Mouse (Mus musculus): ENCODE results near the gene Angptl6.
A peak's percentile ranks its signal among the peaks of the same experiment; 100 is the strongest.
"Not testable (repeated sequence)": the region's sequence is repeated elsewhere in the genome, so short reads cannot be mapped to it uniquely, and the experiment has no call there.

Gene Angptl6

DNA sequence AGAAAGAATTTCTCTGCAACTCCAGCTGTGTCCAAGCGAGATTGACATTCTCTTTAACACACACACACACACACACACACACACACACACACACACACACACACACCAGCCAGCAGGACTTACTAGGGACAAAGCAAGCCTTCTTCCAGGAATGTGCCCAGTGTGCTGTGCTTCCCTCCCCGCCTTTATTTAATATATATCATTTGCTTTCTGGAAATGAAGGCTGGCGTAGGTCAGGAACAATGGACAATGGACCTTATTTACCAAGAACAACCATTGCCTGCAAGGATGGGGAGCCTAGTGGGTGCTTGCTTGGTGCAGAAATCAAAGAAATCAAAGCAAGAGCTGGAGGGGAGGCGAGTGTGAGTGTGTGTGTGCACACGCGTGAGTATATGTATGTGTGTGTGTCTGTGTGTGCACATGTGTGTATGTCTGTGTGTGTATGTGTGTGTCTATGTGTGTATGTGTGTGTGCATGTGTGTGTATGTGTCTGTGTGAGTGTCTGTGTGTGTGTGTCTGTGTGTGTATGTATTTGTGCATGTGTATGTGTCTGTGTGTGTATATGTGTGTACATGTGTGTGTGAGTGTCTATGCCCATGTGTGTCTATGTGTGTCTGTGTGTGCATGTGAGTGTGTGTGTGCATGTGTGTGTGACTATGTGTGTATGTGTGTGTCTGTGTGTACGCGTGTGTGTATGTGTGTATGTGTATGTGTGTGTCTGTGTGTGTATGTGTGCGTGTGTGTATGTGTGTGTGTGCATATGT, 42.2 kb downstream of the Angptl6 start:
- DNase-seq (ENCODE audit: low spot score in 2 of 2): no peak

- not testable (repeated sequence) for DNase-seq (ENCODE audit: low spot score in 2 of 2)
Measured at GRCm38 (mm10) chr9:20835431-20835954, 44.0 kb downstream of the Angptl6 start.

- DNase-seq (ENCODE audit: low spot score in 2 of 2): no peak
Measured at GRCm38 (mm10) chr9:20834881-20835280, 44.6 kb downstream of the Angptl6 start.

DNA sequence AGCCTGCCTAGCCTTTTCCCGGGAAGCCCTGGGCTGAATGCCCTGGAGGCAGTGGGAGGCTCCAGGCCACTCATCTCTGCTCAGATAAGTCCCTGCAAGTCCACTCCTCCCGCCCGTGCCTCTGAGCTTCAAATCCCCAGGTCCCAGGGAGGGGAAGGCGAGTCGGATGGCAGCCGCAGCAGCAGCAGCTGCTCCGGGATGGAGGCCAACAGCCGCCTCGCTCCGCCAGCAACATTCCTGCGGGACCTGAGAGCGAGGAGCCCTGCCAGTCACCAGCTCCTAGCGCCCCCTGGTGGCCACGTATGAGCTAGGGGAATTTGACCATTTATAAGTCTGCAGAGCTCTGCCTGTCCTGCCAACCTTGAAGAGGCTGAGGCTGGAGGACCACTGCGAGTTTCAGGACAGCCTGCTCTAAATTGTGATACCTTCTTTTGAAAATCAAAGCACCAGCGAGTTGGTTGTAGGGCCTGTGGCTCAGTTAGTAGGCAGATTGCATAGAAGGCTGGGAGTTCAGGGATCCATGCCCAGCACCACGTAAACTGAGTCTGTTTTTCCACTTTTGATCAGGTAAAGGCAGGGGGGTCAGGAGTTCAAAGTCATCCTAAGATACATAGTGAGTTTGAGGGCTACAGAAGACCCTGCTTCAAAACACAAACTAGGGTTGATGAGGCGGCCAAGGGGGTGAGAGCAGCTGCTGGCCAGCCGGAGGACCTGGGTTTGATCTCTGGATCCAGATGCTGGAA, 48.5 kb downstream of the Angptl6 start:
- peak; percentile 84 to 91 for DNase-seq (ENCODE audit: low spot score in 2 of 2)

DNA sequence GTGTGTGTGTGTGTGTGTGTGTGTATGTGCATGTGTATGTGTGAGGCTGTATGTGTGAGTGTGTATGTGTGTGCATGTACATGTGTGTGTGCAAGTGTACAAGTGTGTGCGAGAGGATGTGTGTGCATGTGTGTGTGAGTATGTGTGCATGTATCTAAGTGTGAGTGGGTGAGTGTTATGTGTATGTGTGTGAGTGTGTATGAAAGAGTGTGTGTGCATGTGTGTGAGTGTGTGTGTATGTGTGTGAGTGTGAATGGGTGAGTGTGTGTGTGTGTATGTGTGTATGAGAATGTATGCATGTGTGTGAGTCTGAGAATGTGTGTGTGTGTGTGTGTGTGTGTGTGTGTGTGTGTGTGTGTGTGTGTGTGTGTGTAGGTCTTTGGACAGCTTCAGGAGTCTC, 51.4 kb downstream of the Angptl6 start:
- no peak for DNase-seq (ENCODE audit: low spot score in 2 of 2)

DNA sequence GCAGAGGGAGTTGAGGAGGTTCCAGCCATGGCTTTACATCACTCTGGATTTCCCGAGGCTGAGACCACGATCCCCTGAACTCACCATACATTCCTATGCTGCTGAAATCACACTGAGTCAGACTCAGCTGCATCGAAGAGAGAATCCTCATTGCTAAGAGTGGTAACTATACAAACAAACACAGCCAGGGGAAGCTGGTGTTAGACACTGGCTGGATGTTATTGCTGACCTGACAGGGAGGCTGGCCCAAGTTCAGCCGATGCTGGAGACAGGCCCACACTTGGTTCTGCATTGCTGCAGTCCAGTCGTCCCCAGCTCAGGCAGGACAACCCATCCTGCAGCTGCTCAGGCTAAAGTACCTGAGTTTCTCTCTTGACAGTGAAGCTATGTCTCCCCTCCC, 53.7 kb downstream of the Angptl6 start:
- DNase-seq (ENCODE audit: low spot score in 2 of 2): no peak
